Mouse (Mus musculus): ENCODE measurements around the gene Gsdmc3.
"Not testable (repeated sequence)": the region's sequence is repeated elsewhere in the genome, so short reads cannot be mapped to it uniquely, and the experiment has no call there.

The Gsdmc3 gene

DNA sequence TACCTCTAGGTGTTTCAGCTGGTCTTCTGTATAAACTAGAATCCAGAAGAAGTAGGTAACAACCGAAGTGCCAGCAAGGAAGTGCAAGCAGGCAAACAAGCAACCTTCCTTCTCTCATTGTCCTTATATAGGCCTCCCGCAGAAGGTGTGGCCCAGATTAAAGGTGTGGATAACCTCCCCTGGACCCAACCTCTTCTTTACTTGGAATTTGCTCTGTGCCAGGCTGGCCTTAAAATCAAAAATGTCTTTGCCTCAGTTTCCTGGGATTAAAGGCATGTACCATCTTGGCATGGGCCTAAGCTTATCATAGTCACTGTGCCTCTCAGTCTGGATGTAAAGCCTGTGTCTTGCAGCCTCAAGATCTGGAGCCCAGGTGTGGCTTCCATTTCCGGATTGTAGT, at the start of gene Gsdmc3:
Gene Gsdmc3 (minus strand): TSS at position 101 of the 400 bp plus-strand sequence.
- DNase-seq (ENCODE audit: extremely low spot score, low read depth, low spot score): not testable (repeated sequence)

DNA sequence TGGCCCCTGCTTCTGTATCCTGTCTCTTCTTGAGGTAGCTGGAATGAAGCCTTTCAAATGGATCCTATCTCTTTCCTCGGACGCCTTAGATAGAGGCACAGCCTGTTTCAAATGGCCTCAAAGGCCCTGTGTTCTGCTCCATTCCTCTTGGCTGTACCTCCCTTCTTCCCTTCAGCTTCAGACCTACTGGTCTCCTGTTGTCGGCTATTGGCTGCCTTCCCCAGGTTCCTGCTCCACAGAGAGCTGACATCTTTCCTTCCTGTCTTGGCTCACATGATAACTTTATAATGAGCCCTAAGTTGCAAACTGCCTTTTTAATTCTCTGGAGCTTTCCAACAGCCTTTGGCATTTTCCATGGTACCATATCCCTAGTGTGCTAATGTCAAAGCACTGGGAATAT, 47.8 kb upstream of the Gsdmc3 start:
- no peak for DNase-seq (ENCODE audit: extremely low spot score, low read depth, low spot score)

DNA sequence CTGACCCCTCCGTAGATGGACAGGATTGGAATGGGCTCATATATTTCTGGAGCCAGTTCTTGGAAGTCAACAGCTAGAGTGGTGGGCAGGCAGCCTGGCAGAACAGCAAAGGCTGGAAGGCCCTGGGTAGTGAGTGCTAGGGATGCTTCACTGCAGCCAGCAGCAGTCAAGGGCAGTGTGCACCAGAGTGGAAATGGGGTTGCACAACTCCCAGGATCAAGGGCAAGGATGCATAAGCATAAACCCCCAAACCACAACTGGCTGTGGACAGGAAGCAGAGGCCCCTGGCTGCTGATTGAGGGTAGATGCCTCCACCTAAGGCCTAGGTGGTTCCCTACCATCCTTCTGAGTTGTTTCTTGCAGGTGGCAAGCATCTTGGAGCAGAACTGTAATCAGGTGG, 46.1 kb upstream of the Gsdmc3 start:
- no peak for DNase-seq (ENCODE audit: extremely low spot score, low read depth, low spot score)

DNA sequence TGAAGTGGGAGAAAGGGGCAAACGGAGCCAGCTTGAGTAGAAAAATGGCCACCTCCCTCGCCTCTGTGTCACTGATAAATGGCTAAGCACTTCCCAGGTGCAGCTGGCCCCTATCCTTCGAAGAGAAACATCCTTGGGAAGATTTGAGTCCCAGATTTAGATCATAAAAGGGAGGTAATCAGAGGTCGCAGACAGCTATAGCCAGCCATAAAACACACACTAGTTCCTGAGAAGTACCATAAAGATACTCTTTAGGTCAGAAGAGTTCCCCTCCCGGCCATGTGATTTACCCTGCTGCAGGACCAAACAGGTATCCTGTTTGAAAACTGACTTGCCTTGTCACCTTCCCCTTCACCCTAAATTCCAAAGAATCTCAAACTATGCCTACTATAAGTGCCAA, 43.3 kb upstream of the Gsdmc3 start:
- not testable (repeated sequence) for DNase-seq (ENCODE audit: extremely low spot score, low read depth, low spot score)

DNA sequence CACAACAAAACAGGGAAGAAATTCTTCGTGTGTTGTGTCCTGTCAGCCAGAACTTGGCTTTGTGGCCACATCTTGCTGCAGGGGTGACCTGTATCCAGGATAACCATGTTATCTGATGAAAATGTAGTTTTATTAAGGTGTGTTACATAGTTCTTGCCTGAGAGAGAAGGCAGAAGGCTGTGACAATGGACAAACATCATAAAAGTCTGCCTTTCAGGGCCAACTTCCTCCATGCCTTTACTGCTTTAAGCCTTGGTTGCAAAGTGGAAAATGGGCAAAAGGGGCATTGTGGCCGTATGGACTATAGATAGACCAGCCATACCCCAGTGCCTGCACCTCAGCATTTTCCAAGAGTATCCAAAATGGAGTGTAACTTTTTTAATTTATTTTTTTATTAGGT, 41.4 kb upstream of the Gsdmc3 start:
- DNase-seq (ENCODE audit: extremely low spot score, low read depth, low spot score): not testable (repeated sequence)

DNA sequence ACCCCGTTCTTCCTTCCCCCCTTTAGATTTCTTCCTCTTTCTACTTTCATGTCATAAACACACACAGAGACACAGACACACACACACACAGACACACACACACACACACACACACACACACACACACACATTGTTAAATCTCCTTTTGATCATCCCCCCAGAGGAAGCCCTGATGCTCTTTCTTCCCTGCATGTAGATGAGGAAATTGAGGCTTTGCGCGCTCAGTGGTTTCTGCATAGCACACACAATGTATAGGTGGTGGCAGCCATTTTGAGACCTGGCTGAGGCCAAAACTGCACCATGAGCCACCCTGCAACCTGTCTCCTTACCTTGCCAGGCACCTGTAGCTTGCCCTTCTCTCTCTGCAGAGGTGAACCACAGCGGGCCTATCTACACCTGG, 38.2 kb upstream of the Gsdmc3 start:
- not testable (repeated sequence) for DNase-seq (ENCODE audit: extremely low spot score, low read depth, low spot score)

DNA sequence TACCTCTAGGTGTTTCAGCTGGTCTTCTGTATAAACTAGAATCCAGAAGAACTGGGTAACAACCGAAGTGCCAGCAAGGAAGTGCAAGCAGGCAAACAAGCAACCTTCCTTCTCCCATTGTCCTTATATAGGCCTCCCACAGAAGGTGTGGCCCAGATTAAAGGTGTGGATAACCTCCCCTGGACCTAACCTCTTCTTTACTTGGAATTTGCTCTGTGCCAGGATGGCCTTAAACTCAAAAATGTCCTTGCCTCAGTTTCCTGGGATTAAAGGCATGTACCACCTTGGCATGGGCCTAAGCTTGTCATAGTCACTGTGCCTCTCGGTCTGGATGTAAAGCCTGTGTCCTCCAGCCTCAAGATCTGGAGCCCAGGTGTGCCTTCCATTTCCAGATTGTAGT, 33.8 kb upstream of the Gsdmc3 start, which contains the start of gene Gsdmc4:
Gene Gsdmc4 (minus strand): TSS at position 101 of the 400 bp plus-strand sequence.
- DNase-seq (ENCODE audit: extremely low spot score, low read depth, low spot score): not testable (repeated sequence)

DNA sequence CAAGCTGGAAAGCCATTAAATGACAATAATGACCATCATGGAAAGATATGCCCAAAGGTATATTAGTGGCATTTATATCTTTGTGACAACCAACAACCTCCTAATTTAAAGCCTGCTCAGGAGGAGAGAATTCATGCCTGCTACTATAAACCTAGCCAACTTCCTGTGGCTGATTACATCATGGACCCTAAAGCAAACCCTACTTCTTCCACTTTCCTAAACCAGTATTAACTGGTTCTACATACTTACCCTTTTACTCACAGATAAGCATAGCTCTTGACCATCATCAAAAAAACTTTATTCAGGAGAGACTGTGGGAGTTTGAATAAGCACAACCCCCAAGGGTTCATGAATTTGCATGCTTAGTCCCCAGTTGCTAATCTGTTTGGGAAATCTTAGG, 31.5 kb upstream of the Gsdmc3 start:
- DNase-seq (ENCODE audit: extremely low spot score, low read depth, low spot score): not testable (repeated sequence)

DNA sequence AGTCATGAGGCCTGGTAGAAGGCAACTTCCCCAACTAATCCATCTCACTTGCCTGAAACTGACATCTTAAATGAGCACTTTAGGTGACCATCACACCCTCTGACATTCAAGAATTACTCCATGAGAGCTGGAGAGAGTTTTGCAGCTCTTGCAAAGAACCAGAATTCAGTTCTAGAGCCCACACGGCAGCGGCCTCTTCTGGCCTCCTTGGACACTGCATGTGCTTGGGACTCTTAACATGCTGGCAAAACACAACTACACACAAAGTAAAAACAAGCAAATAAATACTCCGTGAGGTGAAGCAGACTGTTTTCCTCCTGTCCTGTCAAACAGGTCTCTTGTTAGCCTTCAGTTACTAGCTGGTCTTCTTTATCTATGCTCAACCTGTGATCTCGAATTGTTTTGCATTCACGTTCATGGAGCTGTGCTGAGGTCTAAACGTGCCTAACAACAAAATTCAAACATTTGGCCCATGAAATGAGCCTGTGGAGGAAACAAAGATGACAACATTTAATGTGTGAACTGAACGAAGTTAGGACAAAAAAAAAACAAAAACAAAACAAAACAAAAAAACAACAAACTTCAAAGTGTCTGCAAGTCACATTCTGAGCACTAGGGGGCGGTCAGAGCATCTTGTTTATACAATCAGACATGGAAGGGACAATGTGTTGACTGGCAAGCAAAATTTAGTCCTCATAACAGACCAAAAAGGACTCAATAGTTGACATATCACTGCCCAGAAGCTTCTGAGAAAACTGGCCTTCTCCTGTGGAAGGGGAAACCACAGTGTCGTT, 17.4 kb upstream of the Gsdmc3 start:
- DNase-seq (ENCODE audit: extremely low spot score, low read depth, low spot score): not testable (repeated sequence)

DNA sequence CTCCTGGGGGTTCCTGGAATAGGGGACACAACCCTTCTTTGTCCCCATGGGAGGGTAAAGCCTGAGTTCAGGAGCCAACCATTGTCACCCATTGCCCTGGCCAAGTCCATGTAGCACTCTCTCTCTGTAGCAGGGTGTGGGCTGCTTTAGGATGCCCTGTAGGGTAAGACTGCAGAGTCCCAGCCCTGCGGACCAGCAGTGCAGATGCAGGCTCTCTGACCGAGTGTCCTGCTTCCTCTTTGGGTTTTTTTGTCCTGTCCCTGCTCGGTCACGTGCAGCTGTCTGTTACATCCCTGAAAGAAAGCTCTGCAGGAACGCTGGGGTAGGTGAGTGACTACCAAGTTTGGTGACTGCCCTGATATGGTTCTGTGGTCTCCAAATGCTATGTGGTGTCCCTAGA, 10.1 kb upstream of the Gsdmc3 start:
- not testable (repeated sequence) for DNase-seq (ENCODE audit: extremely low spot score, low read depth, low spot score)

DNA sequence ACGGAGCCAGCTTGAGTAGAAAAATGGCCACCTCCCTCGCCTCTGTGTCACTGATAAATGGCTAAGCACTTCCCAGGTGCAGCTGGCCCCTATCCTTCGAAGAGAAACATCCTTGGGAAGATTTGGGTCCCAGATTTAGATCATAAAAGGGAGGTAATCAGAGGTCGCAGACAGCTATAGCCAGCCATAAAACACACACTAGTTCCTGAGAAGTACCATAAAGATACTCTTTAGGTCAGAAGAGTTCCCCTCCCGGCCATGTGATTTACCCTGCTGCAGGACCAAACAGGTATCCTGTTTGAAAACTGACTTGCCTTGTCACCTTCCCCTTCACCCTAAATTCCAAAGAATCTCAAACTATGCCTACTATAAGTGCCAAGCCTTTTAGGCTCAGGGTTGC, 9.6 kb upstream of the Gsdmc3 start:
- DNase-seq (ENCODE audit: extremely low spot score, low read depth, low spot score): not testable (repeated sequence)

DNA sequence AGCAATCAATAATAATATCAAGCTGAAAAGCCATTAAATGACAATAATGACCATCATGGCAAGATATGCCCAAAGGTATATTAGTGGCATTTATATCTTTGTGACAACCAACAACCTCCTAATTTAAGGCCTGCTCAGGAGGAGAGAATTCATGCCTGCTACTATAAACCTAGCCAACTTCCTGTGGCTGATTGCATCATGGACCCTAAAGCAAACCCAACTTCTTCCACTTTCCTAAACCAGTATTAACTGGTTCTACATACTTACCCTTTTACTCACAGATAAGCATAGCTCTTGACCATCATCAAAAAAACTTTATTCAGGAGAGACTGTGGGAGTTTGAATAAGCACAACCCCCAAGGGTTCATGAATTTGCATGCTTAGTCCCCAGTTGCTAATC, 2.2 kb downstream of the Gsdmc3 start:
- DNase-seq (ENCODE audit: extremely low spot score, low read depth, low spot score): not testable (repeated sequence)

DNA sequence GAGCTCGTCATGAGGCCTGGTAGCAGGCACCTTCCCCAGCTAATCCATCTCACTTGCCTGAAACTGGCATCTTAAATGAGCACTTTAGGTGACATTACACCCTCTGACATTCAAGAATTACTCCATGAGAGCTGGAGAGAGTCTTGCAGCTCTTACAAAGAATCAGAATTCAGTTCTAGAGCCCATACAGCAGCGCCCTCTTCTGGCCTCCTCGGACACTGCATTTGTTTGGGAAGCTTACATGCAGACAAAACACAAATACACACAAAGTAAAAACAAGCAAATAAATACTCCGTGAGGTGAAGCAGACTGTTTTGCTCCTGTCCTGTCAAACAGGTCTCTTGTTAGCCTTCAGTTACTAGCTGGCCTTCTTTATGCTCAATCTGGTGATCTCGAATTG, 16.4 kb downstream of the Gsdmc3 start:
- DNase-seq (ENCODE audit: extremely low spot score, low read depth, low spot score): not testable (repeated sequence)
